Mouse (Mus musculus) heart, postnatal 0 days (tissue): ENCODE measurements around the gene Capn12. TPM values are rescaled to one million over a fixed set of nuclear protein-coding genes. Genes with fewer than 3 reads are reported as not detected.
"Not testable (repeated sequence)": the region's sequence is repeated elsewhere in the genome, so short reads cannot be mapped to it uniquely, and the experiment has no call there.

Experiments
- ATAC-seq: fragments of 200-750 bp; cut with Nextera tagmentation; 2 replicates; pipeline ENCODE4 v1.8.0; 2017; ENCODE audit warnings: low read depth, moderate number of reproducible peaks, moderate library complexity; ENCODE audit not compliant: insufficient read depth
- DNase-seq: peaks from one replicate; pipeline ENCODE4 v3.0.0-alpha.2; 2016; ENCODE audit warnings: low spot score
- H3K27ac ChIP-seq: fragments of 300-500 bp; sonication (generic); 2 replicates; pipeline ENCODE4 v1.5.1; 2014; ENCODE audit warnings: low read depth, mild to moderate bottlenecking
- H3K27me3 ChIP-seq: fragments of 300-500 bp; sonication (generic); 2 replicates; pipeline ENCODE4 v1.6.1; 2014; ENCODE audit warnings: low read length, mixed read lengths; ENCODE audit not compliant: control insufficient read depth, insufficient read depth
- H3K36me3 ChIP-seq: fragments of 300-500 bp; sonication (generic); replicated peaks from 2 replicates; pipeline ENCODE4 v1.6.1; 2014; ENCODE audit warnings: low read length, mixed read lengths; ENCODE audit not compliant: control insufficient read depth, insufficient read depth
- H3K4me1 ChIP-seq: fragments of 300-500 bp; sonication (generic); 2 replicates; pipeline ENCODE4 v1.6.1; 2014; ENCODE audit warnings: antibody characterized with exemption; ENCODE audit not compliant: control insufficient read depth, insufficient read depth
- H3K4me2 ChIP-seq: fragments of 300-500 bp; sonication (generic); 2 replicates; pipeline ENCODE4 v1.6.1; 2014; ENCODE audit warnings: low read depth, mild to moderate bottlenecking, low read length, moderate library complexity
- H3K4me3 ChIP-seq: fragments of 300-500 bp; sonication (generic); 2 replicates; pipeline ENCODE4 v1.5.1; 2014; ENCODE audit warnings: low read depth, low read length
- H3K9ac ChIP-seq: fragments of 300-500 bp; sonication (generic); replicated peaks from 2 replicates; pipeline ENCODE4 v1.6.1; 2014; ENCODE audit warnings: low read depth, low read length, mixed read lengths
- H3K9me3 ChIP-seq: fragments of 300-500 bp; sonication (generic); replicated peaks from 2 replicates; pipeline ENCODE4 v1.6.1; 2016; ENCODE audit warnings: low read length; ENCODE audit not compliant: control insufficient read depth
- CTCF ChIP-seq: IDR thresholded peaks from 2 replicates; pipeline ENCODE4 v1.5.1; 2016; ENCODE audit warnings: antibody characterized with exemption, control low read depth, low read depth
- EP300 ChIP-seq: IDR thresholded peaks from 2 replicates; pipeline ENCODE4 v1.6.1; 2016; ENCODE audit warnings: antibody characterized with exemption, low read depth
- WGBS: fragments of 180-500 bp; shearing (Covaris S2); extraction: QIAGEN DNeasy Blood & Tissue Kit; methylation state at CpG from one replicate; pipeline ENCODE4 v1.1.7; 2014; 5-methylcytosine and 5-hydroxymethylcytosine counted together
- polyA plus RNA-seq: library from polyadenylated mRNA; unstranded; fragments of >200 nt; fragmentation: Nextera tagmentation; extraction: Ambion mirVana; gene quantifications from 2 replicates; pipeline ENCODE4 v1.2.1, GENCODE M21; 2015
- total RNA-seq: library from RNA; depleted of rRNA; stranded (reverse); fragments of >200 nt; gene quantifications from 2 replicates; pipeline ENCODE4 v1.2.3, GENCODE M21; 2014; ENCODE audit warnings: low replicate concordance

Capn12 gene
- total and polyA plus RNA-seq, 2 experiments from 2014 or later, result 0.26 TPM; not detected in 1

DNA sequence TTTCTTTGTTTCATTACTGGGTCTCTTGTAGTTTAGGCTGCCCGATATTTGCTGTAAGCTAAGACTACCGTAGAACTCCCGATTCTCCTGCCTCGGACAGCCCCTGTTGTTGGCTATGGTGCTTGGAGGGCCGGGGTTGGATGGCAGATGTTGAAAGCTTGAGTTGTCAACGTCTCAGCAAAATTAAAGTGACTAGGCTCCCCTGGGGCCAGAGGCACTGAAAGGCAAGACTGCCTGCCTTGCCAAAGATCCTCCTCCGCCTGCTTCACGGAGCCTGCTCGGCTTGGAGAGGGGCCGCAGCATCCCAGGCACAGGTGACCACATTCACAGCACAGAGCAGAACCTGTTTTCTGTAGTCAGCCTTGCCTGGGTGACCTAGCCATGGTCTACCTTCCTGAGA is 668 bp upstream of the Capn12 start:
- Histone ChIP-seq H3K36me3 (no peaks in the 10 kb centered on the region), H3K4me1 (no peaks in the 10 kb centered on the region), H3K9me3 (no peaks in the 10 kb centered on the region), H3K27me3 (no peaks in the 10 kb centered on the region), H3K4me3 (no peak overlapping the region), H3K4me2 (no peak overlapping the region), H3K27ac (no peak overlapping the region), H3K9ac (no peak overlapping the region)
- ATAC-seq (no peak), DNase-seq (no peak)
- TF ChIP-seq EP300 (no peak), CTCF (no peak)
- 69% methylated on average over 10 of the region's 10 CpGs for WGBS

DNA sequence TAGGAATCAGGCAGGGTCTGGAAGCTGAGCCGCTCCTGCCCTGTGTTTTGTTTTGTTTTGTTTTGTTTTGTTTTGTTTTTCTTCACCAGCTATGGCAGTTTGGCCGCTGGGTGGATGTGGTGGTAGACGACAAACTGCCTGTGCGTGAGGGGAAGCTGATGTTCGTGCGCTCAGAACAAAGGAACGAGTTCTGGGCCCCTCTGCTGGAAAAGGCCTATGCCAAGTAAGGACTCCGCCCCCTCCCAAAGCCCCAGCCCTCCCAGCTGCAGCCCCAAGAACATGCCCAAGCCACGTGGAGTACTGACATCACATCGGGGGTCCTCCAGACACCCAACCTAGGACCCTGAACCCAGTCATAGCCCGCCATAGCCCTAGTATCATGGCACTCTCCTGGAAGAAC is 1.8 kb downstream of the Capn12 start:
- Histone ChIP-seq H3K27me3 (peaks cover 7% of the 10 kb centered on the region; the same call in 1 of the 2 replicates), H3K27ac (no peak overlapping the region), H3K4me3 (no peak overlapping the region), H3K9ac (no peak overlapping the region), H3K4me1 (no peaks in the 10 kb centered on the region), H3K9me3 (no peaks in the 10 kb centered on the region), H3K4me2 (no peak overlapping the region), H3K36me3 (no peaks in the 10 kb centered on the region)
- no peak for DNase-seq
- no peak for ATAC-seq
- TF ChIP-seq EP300 (no peak), CTCF (no peak)
- WGBS, result 73% methylated on average over 11 of the region's 11 CpGs

DNA sequence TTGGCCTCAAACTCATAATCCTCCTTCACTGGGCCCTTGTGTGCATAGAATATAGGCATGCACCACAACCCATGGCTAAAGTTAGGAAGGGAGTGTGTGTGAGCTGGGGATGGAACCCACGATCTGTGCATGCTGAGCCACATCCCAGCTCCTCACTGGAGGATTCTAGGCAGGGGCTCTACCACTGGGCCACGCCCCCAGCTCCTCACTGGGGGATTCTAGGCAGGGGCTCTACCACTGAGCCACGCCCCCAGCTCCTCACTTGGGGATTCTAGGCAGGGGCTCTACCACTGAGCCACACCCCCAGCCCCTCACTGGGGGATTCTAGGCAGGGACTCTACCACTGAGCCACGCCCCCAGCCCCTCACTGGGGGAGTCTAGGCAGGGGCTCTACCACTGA is 2.5 kb downstream of the Capn12 start:
- not testable (repeated sequence) for H3K4me2 ChIP-seq, H3K9me3 ChIP-seq, H3K9ac ChIP-seq, H3K27ac ChIP-seq, DNase-seq, H3K4me3 ChIP-seq, ATAC-seq, H3K4me1 ChIP-seq, H3K36me3 ChIP-seq
- 83% methylated on average over 4 of the region's 4 CpGs for WGBS
- peaks cover 12% of the 10 kb centered on the region for H3K27me3 ChIP-seq

DNA sequence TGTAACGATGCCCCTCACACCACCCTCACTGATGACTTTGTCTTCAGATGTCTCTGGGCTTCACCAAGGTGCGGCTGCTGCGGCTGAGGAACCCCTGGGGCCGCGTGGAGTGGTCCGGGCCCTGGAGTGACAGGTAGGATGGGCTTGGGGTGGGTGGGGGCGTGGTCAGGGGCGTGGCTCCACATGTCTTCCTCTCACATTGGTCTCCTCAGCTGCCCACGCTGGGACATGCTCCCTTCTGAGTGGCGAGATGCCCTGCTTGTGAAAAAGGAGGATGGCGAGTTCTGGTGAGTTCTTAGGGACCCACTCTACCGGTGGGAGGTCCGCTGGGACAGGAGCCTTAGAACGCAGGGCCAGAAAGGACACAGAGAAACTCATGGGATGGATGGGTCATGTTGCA is 5.3 kb downstream of the Capn12 start:
- Histone ChIP-seq H3K4me1 (peaks cover 14% of the 10 kb centered on the region), H3K4me3 (no peak overlapping the region), H3K27me3 (peaks cover 13% of the 10 kb centered on the region), H3K27ac (no peak overlapping the region), H3K9me3 (no peaks in the 10 kb centered on the region), H3K4me2 (no peak overlapping the region), H3K9ac (no peak overlapping the region), H3K36me3 (peaks cover 3% of the 10 kb centered on the region; the same call in 1 of the 2 replicates)
- TF ChIP-seq EP300 (no peak), CTCF (no peak)
- WGBS, result 27% methylated on average over 14 of the region's 14 CpGs
- no peak for DNase-seq
- ATAC-seq, result no peak

DNA sequence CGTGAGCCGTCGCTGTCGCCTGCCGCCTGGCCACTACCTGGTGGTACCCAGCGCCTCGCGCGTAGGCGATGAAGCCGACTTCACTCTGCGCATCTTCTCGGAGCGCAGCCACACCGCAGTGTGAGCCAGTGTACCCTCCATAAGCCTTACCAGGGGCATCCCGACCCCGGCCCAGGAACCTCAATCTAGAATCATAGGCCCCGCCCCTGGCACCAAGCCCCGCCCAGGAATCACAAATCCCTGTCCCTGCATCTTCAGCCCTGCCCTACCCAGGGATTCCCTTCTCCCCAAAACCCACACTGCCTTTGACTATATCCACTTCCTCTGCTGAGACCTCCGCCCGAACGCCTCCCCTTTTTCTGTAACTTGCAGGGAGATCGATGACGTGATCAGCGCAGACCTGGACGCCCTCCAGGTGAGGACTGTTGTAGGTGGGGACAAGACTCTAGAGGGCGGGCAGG is 7.5 kb downstream of the Capn12 start:
- TF ChIP-seq EP300, result no peak
- Histone ChIP-seq H3K36me3 (peaks cover 24% of the 10 kb centered on the region), H3K9ac (no peak overlapping the region), H3K27me3 (peaks cover 13% of the 10 kb centered on the region), H3K4me2 (peak overlapping the region; percentile 56), H3K4me1 (peaks cover 14% of the 10 kb centered on the region), H3K27ac (no peak overlapping the region), H3K4me3 (peak overlapping the region; percentile 24), H3K9me3 (no peaks in the 10 kb centered on the region)
- no peak for ATAC-seq
- no peak for DNase-seq
- 3% methylated on average over 27 of the region's 27 CpGs for WGBS

DNA sequence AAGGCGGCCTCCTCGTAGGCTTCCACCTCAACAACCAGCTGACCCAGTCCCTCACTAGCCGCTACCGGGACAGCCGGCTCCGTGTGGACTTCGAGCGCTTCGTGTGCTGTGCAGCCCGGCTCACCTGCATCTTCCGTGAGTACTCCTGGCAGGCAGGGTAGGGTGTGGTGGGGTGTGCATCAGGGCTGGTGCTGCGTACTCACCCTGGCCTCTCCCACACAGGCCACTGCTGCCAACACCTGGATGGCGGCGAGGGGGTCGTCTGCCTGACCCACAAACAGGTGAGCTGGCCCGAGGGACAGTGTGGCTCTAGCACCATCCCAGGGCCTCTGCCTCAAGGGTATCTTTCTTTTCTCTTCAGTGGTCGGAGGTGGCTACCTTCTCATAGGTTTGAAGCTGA is 11.4 kb downstream of the Capn12 start:
- no peak overlapping the region for H3K4me2 ChIP-seq
- peaks cover 11% of the 10 kb centered on the region for H3K27me3 ChIP-seq
- no peak overlapping the region for H3K4me3 ChIP-seq
- H3K4me1 ChIP-seq, result peaks cover 18% of the 10 kb centered on the region
- H3K36me3 ChIP-seq, result peaks cover 62% of the 10 kb centered on the region
- H3K9ac ChIP-seq, result no peak overlapping the region
- DNase-seq, result no peak
- ATAC-seq, result no peak
- no peaks in the 10 kb centered on the region for H3K9me3 ChIP-seq
- TF ChIP-seq EP300 (no peak), CTCF (no peak)
- H3K27ac ChIP-seq, result no peak overlapping the region
- 94% methylated on average over 17 of the region's 17 CpGs for WGBS
